Mouse (Mus musculus) brown adipose tissue, adult 24 weeks (tissue): Measurements from ENCODE around the gene Pcgf3. TPM values are rescaled to one million over a fixed set of nuclear protein-coding genes. Genes with fewer than 3 reads are reported as not detected.
A peak's percentile ranks its signal among the peaks of the same experiment; 100 is the strongest.

Experiments used
- H3K27ac ChIP-seq: fragments of 200-500 bp; replicated peaks from 2 replicates; pipeline ENCODE4 v1.5.1; 2012; ENCODE audit warnings: low read depth, mild to moderate bottlenecking, low read length
- H3K4me1 ChIP-seq: fragments of 200-500 bp; 2 replicates; pipeline ENCODE4 v1.6.1; 2012; ENCODE audit warnings: low read length, mixed read lengths; ENCODE audit not compliant: control insufficient read depth, insufficient read depth, insufficient read length
- H3K4me3 ChIP-seq: fragments of 200-500 bp; 2 replicates; pipeline ENCODE4 v1.5.1; 2012; ENCODE audit warnings: low read depth, mild to moderate bottlenecking, low read length, moderate library complexity; ENCODE audit not compliant: insufficient read depth
- polyA plus RNA-seq: library from polyadenylated mRNA; stranded (reverse); fragments of >200 nt; gene quantifications from 2 replicates; pipeline ENCODE4 v1.2.4, GENCODE M21; 2012; ENCODE audit not compliant: missing spikeins, insufficient read depth, insufficient read length

Pcgf3 gene
- polyA plus RNA-seq, result 8.4 and 21.9 TPM in 2 replicates

DNA sequence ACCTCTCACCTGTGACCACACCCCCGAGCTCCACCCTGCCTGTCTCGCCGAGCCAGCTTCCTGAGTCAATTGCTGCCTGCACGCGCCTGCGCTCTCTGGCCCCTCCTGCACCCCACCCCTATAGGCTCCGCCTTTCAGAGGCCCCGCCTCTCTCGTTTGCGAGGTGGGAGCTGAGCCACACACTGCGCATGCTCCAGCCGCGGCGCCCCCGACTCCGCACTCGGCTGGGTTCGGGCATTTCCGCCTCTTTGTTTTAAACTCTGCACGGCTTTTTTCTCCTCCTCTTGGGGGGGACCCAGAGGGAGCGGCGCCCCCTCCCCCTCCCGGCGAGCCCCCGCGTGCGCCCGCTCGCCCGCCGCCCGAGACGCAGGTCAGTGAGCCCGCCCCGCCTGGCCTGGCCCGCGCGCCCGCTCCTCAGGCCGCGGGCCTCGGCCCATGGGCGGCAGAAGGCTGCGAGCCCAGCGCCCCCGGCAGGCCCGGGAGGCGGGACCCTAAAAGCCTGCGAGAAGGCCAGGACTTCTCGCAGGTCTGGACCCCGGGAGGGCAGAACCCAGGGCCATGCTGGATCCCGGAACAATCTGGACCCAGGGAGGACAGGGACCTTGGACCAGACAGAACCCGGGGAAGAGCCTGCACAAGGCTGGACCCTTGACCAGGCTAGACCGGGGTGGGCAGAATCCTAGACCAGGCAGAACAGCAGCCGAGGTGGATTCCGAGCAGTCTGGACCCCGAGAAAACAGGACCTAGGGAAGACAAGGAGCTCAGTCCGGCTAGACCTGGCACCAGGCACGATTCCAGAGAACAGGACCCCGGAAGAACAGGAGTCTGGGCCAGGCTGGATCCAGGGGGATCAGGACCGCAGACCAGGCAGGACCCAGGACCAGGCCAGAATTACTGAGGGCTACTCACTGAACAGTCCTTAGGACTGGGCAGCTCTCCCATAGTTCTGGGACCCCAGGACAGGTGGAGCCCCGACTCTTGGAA, at the start of gene Pcgf3:
Gene Pcgf3 (plus strand): TSS at position 151 of the 984 bp plus-strand sequence.
- peak within 1 kb of the TSS; percentile 92 for H3K4me3 ChIP-seq
- peaks cover 21% of the 10 kb centered on the region for H3K4me1 ChIP-seq
- peak within 1 kb of the TSS; percentile 51 for H3K27ac ChIP-seq

GRCm38 (mm10) chr5:108414711-108415110, 46.3 kb upstream of the Pcgf3 start:
- H3K27ac ChIP-seq, result no peak overlapping the region
- no peaks in the 10 kb centered on the region for H3K4me1 ChIP-seq
- no peak overlapping the region for H3K4me3 ChIP-seq

DNA sequence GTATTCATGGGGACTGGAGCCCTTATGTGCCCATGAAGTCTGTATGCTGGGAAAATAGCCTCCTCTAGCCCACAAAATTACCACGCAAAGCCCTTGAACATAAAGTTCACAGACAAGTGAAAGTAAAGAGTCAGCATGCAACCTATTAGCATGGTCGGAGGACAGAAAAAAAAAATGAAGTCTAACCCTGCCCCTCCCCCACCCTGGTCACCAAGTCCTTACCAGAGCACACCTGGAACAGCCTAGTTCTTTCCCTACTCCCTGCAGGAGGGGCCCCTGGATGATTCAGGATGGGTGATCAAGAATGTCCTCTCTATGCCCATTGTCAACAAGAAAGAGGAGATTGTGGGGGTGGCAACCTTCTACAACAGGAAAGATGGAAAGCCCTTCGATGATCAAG, 38.3 kb upstream of the Pcgf3 start:
- H3K27ac ChIP-seq, result no peak overlapping the region
- H3K4me1 ChIP-seq, result no peaks in the 10 kb centered on the region
- H3K4me3 ChIP-seq, result no peak overlapping the region

GRCm38 (mm10) chr5:108423427-108423826, 37.6 kb upstream of the Pcgf3 start:
- Histone ChIP-seq H3K4me3 (no peak overlapping the region), H3K27ac (no peak overlapping the region), H3K4me1 (no peaks in the 10 kb centered on the region)

- Histone ChIP-seq H3K4me1 (no peaks in the 10 kb centered on the region), H3K4me3 (no peak overlapping the region), H3K27ac (no peak overlapping the region)
Observed at GRCm38 (mm10) chr5:108427186-108427585, 33.8 kb upstream of the Pcgf3 start.

DNA sequence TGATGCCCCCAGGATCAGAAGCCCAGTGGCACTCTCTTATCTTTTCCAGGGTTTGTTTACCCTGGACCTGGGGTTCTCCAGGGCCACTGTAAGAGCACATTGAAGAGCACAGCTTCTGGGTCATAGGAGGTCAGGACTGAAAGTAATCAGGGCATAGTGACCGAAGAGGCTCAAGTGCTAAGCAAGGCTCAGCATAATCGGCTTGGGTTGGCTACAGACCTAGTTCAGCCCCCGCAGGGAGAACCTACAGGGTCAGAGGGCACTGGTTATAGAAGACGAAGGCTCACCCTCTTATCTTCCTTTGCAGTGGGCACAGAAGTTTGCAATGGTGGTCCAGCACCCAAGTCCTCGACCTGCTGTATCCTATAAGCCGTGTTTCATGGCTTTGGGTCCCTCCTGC, 29.8 kb upstream of the Pcgf3 start:
- Histone ChIP-seq H3K27ac (no peak overlapping the region), H3K4me3 (no peak overlapping the region), H3K4me1 (no peaks in the 10 kb centered on the region; the same call in 1 of the 2 replicates)

DNA sequence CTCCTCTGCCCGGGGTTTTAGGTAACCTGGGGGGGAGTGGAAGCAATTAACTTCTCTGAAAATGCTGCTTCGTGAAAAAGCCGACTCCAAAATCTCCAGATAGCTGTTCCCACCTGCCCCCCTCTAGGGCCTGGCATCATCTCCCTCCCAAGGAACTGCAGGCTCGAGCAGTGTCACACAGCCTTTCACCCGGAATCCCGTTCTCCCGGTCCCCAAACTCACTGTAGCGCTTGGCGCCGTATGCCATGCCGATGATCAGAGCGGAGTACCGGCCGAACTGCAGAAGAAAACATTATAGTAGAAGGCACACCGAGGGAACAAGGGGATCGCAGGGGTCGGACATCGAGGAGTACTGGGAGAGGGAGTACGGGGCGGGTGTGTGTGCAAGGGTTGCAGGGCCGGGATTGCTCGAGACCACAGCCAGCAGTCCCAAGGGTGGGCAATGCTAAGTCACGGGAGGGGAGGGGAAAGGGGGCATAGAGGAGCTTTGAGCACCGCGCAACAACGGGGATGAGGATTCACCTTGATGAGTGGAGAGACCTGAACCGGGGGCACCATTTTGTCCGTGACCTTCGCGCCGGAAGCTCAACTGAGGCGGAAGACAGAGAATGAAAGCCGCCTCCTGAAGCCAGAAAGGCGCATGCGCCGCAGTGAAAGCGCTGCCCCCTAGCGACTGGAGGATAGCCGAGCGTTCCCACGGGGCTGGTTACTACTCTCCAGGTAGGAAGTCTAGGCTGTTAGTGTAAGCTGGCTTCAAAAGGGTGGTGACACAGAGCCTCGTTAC, 27.0 kb upstream of the Pcgf3 start, which contains the start of gene Atp5k:
Gene Atp5k (minus strand): TSS at position 645 of the 784 bp plus-strand sequence.
- Histone ChIP-seq H3K27ac (peak within 1 kb of the TSS; percentile 97), H3K4me3 (peak within 1 kb of the TSS; percentile 92), H3K4me1 (no peaks in the 10 kb centered on the region; the same call in 1 of the 2 replicates)

- no peak overlapping the region for H3K4me3 ChIP-seq
- no peak overlapping the region for H3K27ac ChIP-seq
- no peaks in the 10 kb centered on the region; the same call in 1 of the 2 replicates for H3K4me1 ChIP-seq
Observed at GRCm38 (mm10) chr5:108436101-108436500, 24.9 kb upstream of the Pcgf3 start.

GRCm38 (mm10) chr5:108446973-108447372, 14.1 kb upstream of the Pcgf3 start:
- no peak overlapping the region for H3K4me3 ChIP-seq
- H3K27ac ChIP-seq, result no peak overlapping the region
- peaks cover 6% of the 10 kb centered on the region; the same call in 1 of the 2 replicates for H3K4me1 ChIP-seq

DNA sequence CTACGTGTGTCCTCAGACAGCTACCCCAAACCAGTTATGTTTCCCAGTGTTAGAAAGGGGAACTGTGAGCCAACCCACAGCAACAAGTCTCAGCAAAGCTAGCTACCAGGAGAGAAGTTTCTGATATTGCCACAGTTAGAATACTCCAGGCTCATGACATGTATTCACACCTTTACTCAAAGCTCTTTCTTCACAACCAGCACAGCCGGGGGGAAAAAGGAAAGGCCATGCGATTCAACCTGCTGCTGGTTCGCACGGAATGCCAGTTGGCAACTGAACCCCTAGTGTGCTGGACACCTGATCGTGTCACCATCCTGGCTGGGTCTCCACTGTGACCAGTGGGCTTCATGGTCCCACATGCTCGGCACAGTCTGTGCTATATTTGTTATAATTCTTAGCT, 13.2 kb upstream of the Pcgf3 start:
- Histone ChIP-seq H3K27ac (no peak overlapping the region), H3K4me3 (peak overlapping the region; percentile 65)

DNA sequence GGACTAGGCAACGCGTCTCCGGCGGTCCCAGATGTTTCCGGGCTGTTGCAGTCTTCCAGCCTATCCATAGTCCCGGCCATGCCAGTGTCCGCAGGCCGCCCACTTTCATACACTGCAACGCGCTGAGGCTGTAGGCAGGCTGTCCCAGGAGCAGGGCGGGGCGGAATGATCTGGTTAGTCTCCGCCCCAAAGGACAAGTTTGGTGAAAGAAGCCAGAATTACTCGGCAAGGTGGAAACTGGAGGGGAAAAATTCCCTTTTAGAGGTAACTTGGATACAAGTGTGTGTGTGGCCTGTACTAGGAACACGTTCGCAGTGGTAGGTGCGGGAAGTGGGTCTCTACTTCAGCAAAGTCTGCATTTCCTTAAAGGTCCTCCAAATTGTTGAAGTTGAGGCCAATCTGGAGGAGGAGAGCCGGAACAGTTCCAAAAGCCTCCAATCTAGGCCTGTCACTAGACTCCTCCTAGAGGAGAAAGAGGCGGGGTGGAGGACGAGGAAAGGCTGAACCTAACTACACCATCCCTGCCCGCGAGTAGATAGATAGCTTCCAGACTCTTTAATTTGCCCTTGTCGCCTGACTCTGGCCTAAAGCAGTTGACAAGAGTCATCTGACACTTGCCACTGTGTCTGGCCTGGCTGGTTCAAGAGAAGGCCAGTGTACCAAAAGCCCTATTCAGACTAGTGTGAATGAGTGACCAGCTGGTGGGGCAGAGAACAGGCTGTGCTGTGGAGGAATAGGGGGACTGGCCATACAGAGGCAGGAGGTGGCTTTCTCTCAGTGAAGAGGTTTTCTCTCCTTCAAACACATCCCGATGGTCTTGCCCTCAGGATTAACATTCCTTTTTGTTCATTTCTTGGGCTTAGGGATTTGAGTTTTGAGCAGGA, 12.0 kb upstream of the Pcgf3 start, which contains the start of gene Mfsd7a:
Gene Mfsd7a (minus strand): TSS at position 107 of the 884 bp plus-strand sequence.
- peaks cover 6% of the 10 kb centered on the region; the same call in 1 of the 2 replicates for H3K4me1 ChIP-seq
- peak within 1 kb of the TSS; percentile 65 for H3K4me3 ChIP-seq
- H3K27ac ChIP-seq, result peak within 1 kb of the TSS; percentile 46; the same call in 1 of the 2 replicates

More for the DNA sequence above, 13.2 kb upstream of the Pcgf3 start:
- peaks cover 6% of the 10 kb centered on the region; the same call in 1 of the 2 replicates for H3K4me1 ChIP-seq

DNA sequence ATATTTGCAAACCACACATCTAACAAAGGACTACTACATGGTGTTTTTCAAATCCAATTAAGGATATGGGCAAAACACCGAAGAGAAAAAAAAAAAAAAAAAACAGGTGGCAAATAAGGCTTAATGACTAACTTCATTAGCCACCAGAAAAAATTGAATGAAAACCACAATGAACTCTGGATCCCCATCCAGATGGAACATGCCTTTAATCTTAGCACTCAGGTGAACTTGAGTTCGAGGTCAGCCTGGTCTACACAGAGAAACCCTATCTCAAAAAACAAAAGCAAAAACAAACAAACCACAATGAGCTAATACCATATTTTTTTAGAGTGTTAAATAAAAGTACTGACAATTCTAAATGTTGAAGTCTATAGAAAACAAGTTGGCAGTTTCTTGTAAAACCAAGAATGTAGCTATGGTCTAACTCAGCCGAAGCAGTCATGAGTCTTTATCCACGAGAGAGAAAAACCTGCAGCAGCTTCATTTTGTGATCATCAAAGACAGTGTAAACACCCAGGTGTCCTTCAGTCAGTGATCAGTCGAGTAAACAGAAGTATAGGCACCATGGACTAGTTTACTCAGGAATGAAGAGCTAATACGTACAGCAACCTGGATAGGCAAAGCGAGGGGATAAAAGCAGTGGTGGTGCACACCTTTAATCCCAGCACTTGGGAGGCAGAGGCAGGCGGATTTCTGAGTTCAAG, 10.0 kb upstream of the Pcgf3 start:
- Histone ChIP-seq H3K4me3 (no peak overlapping the region), H3K27ac (no peak overlapping the region), H3K4me1 (peaks cover 6% of the 10 kb centered on the region; the same call in 1 of the 2 replicates)

DNA sequence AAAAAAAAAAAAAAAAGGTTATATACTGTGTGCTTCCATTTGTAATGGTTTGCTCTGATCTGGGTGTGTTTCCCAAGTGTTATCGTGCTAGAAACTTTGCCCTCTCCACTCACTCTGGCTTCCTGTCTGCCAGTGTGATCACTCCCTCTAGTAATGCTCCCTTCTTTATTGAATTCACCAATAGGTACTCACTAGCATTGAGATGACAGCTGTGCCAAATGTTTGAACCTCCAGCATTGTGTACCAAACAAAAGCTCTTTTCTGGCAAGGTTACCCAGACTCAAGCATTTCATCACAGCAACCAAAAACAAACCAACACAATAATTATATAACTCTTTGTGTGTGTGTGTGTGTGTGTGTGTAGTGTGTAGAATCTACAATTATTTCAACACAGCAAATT, 9.4 kb upstream of the Pcgf3 start:
- Histone ChIP-seq H3K27ac (no peak overlapping the region), H3K4me1 (peaks cover 6% of the 10 kb centered on the region; the same call in 1 of the 2 replicates), H3K4me3 (no peak overlapping the region)
